Mouse (Mus musculus) stomach, embryonic 16.5 days (tissue): ENCODE data around the gene Zfp85. TPM values are rescaled to one million over a fixed set of nuclear protein-coding genes. Genes with fewer than 3 reads are reported as not detected.
"Not testable (repeated sequence)": the region's sequence is repeated elsewhere in the genome, so short reads cannot be mapped to it uniquely, and the experiment has no call there.

ENCODE experiments used
- ATAC-seq: fragments of 200-750 bp; cut with Nextera tagmentation; 2 replicates; pipeline ENCODE4 v1.8.0; 2017; ENCODE audit warnings: moderate number of reproducible peaks, moderate TSS enrichment; ENCODE audit not compliant: insufficient read depth, low FRiP score
- H3K27ac ChIP-seq: fragments of 300-500 bp; sonication (generic); 2 replicates; pipeline ENCODE4 v1.5.1; 2014; ENCODE audit warnings: low read length
- H3K27me3 ChIP-seq: fragments of 300-500 bp; sonication (generic); 2 replicates; pipeline ENCODE4 v1.6.1; 2014; ENCODE audit warnings: low read length, control low read depth, mixed read lengths; ENCODE audit not compliant: control insufficient read depth, insufficient read depth
- H3K36me3 ChIP-seq: fragments of 300-500 bp; sonication (generic); 2 replicates; pipeline ENCODE4 v1.6.1; 2014; ENCODE audit warnings: low read length; ENCODE audit not compliant: control insufficient read depth, insufficient read depth
- H3K4me1 ChIP-seq: fragments of 300-500 bp; sonication (generic); 2 replicates; pipeline ENCODE4 v1.6.1; 2014; ENCODE audit warnings: low read length, control low read depth, mixed read lengths; ENCODE audit not compliant: control insufficient read depth, insufficient read depth
- H3K4me2 ChIP-seq: fragments of 300-500 bp; sonication (generic); 2 replicates; pipeline ENCODE4 v1.6.1; 2014; ENCODE audit warnings: low read depth, low read length, mixed read lengths
- H3K4me3 ChIP-seq: fragments of 300-500 bp; sonication (generic); replicated peaks from 2 replicates; pipeline ENCODE4 v1.5.1; 2014; ENCODE audit warnings: mild to moderate bottlenecking, low read length
- H3K9ac ChIP-seq: fragments of 300-500 bp; sonication (generic); 2 replicates; pipeline ENCODE4 v1.6.1; 2014; ENCODE audit warnings: low read length
- H3K9me3 ChIP-seq: fragments of 300-500 bp; sonication (generic); replicated peaks from 2 replicates; pipeline ENCODE4 v1.6.1; 2016; ENCODE audit warnings: low read length, control low read depth; ENCODE audit not compliant: control insufficient read depth
- WGBS: fragments of 180-500 bp; shearing (Covaris S2); extraction: QIAGEN DNeasy Blood & Tissue Kit; methylation state at CpG from one replicate; pipeline ENCODE4 v1.1.7; 2014; 5-methylcytosine and 5-hydroxymethylcytosine counted together
- polyA plus RNA-seq: library from polyadenylated mRNA; unstranded; fragments of >200 nt; fragmentation: Nextera tagmentation; extraction: Ambion mirVana; gene quantifications from 2 replicates; pipeline ENCODE4 v1.2.1, GENCODE M21; 2015

Zfp85 gene
- polyA plus RNA-seq, 1 experiment from 2014 or later, result 4.4 TPM

DNA sequence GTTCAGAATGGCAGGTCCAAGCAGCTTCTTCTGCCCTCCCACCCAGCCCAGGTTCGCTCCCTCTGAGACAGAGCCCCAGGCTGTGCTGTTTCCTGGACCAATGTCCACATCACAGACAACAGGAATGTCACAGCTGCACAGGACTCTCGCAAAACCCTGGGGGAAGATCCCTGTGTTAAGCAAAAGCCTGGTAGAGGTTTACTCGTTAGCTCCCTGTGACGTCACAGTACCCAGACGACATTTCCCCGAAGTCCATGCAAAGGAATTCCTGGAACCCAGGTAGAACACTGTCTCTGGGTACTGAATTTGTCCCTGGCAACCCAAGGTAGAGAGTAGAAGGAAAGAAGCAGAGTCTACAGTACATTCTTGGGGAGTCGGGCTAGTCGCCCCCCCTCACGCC is 11.1 kb downstream of the Zfp85 start:
- WGBS, result 88% methylated on average over 9 of the region's 9 CpGs
- Histone ChIP-seq H3K4me1 (no peaks in the 10 kb centered on the region), H3K36me3 (peaks cover 9% of the 10 kb centered on the region), H3K9ac (no peak overlapping the region), H3K27ac (no peak overlapping the region), H3K4me2 (no peak overlapping the region), H3K4me3 (no peak overlapping the region), H3K27me3 (no peaks in the 10 kb centered on the region), H3K9me3 (peaks cover 7% of the 10 kb centered on the region; the same call in 1 of the 2 replicates)
- ATAC-seq, result no peak

- H3K27ac ChIP-seq, result no peak overlapping the region
- 86% methylated on average over 3 of the region's 3 CpGs for WGBS
- H3K27me3 ChIP-seq, result no peaks in the 10 kb centered on the region
- H3K9ac ChIP-seq, result no peak overlapping the region
- no peak overlapping the region for H3K4me3 ChIP-seq
- no peak overlapping the region for H3K4me2 ChIP-seq
- H3K36me3 ChIP-seq, result peaks cover 1% of the 10 kb centered on the region
- no peaks in the 10 kb centered on the region for H3K4me1 ChIP-seq
- H3K9me3 ChIP-seq, result 0 out of 2 replicates have a peak, but pooled peaks cover 3% of the 10 kb centered on the region
- no peak for ATAC-seq
Observed at GRCm38 (mm10) chr13:67742941-67743340, 12.1 kb downstream of the Zfp85 start.

DNA sequence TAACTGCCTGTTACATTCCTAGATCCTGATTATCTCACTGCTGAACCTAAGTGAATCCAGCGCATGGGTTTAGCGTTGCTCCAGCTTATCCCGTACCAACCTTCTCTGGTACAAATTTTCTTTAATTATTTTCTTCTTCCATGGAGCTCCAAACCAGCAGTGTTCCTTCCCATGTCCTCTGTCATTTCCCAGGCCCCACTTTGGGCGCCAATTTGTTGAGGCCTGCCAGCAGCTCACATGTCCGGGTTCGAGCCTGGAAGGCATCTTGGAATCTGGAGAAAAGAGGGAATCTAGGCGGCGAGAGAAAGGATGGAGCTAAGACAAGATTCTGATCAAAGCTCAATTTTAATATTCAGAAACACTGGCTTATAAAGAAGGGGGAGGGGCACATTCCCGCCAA is 20.6 kb downstream of the Zfp85 start:
- not testable (repeated sequence) for H3K36me3 ChIP-seq, H3K4me2 ChIP-seq, H3K4me3 ChIP-seq, H3K9ac ChIP-seq, H3K9me3 ChIP-seq, H3K4me1 ChIP-seq, H3K27me3 ChIP-seq, ATAC-seq, H3K27ac ChIP-seq
- WGBS, result 90% methylated on average over 9 of the region's 9 CpGs

DNA sequence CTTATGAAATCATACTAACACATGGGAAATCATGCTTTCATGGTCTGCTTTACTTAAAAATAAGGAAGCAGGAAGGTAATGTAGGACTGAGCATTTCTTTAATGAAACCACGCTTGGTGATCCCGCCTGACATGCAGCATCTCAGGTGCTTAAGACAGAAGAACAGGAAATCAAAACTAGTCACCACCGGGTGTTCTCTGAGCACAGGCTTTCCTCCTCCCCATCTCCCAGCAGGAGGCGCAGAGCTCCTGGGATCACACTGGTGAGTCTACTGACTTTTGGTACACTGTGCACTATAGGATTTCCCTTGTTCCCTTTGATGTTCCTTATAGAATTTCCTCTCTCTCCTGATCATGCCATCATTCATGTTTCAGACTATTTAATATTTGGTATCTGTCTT is 25.6 kb downstream of the Zfp85 start:
- Histone ChIP-seq H3K4me2 (peak overlapping the region; percentile 70), H3K4me3 (peak overlapping the region; percentile 61), H3K27ac (0 out of 2 replicates have a peak overlapping the region, but pooled peaks have one; percentile 17), H3K9ac (peak overlapping the region; percentile 87; the same call in 1 of the 2 replicates)
- 26% methylated on average over 4 of the region's 4 CpGs for WGBS
- ATAC-seq, result peak; percentile 87
- H3K9me3 ChIP-seq, H3K36me3 ChIP-seq, H3K4me1 ChIP-seq, H3K27me3 ChIP-seq: not testable (repeated sequence)

DNA sequence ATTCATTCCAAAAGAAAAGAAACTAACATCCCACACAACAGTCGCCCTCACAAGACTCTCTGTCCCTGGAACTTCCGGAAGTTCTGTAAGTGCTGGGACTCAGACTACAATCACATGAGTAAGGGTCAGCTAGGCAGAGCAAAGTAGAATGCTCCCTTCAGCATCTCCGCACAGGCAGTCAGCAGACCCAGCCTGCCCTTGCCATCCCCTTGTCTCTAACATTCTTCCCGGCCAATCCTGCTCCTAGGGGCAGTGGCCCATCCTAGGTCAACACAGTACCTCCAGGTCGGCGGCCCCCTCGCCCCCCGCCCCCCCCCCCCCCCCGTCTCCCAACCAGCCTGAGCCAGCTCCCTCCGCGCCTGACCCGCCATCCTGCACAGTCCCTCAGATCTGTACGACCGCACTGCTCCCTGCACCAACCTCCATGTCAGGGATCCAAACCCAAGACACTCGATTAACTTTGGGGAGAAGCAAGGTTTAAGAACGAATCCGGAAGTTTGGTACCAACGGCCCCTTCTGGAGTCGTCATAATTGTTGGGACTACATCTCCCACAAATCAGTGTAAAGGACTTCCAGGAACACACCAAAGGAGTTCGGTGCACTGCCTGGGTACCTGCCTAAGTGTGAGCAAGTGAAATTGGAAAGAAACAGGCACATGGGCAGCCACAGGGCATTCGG is 26.2 kb downstream of the Zfp85 start, which contains the start of gene Zfp65:
TSS of gene Zfp65 (minus strand) at position 533 of the 678 bp plus-strand sequence.
- Histone ChIP-seq H3K36me3 (no peaks in the 10 kb centered on the region), H3K4me2 (peak within 1 kb of the TSS; percentile 70), H3K4me1 (peaks cover 4% of the 10 kb centered on the region), H3K9me3 (no peaks in the 10 kb centered on the region), H3K9ac (peak within 1 kb of the TSS; percentile 87), H3K27me3 (no peaks in the 10 kb centered on the region), H3K4me3 (peak within 1 kb of the TSS; percentile 61), H3K27ac (peak within 1 kb of the TSS; percentile 17; the same call in 1 of the 2 replicates)
- peak; percentile 90 for ATAC-seq
- 3% methylated on average over 19 of the region's 21 CpGs for WGBS

GRCm38 (mm10) chr13:67728106-67728505 is 26.9 kb downstream of the Zfp85 start:
- WGBS, result 74% methylated on average over 1 of the region's 1 CpGs
- Histone ChIP-seq H3K4me2 (peak overlapping the region; percentile 70), H3K4me1 (peaks cover 6% of the 10 kb centered on the region), H3K27me3 (no peaks in the 10 kb centered on the region), H3K4me3 (peak overlapping the region; percentile 61), H3K36me3 (no peaks in the 10 kb centered on the region), H3K9ac (no peak overlapping the region), H3K27ac (no peak overlapping the region), H3K9me3 (no peaks in the 10 kb centered on the region)
- ATAC-seq, result no peak

GRCm38 (mm10) chr13:67725331-67725730 is 29.7 kb downstream of the Zfp85 start:
- 69% methylated on average over 2 of the region's 2 CpGs for whole genome bisulfite sequencing
- H3K4me2 ChIP-seq, H3K36me3 ChIP-seq, H3K9me3 ChIP-seq, H3K4me1 ChIP-seq, H3K27ac ChIP-seq, H3K4me3 ChIP-seq, H3K9ac ChIP-seq, ATAC-seq, H3K27me3 ChIP-seq: not testable (repeated sequence)

DNA sequence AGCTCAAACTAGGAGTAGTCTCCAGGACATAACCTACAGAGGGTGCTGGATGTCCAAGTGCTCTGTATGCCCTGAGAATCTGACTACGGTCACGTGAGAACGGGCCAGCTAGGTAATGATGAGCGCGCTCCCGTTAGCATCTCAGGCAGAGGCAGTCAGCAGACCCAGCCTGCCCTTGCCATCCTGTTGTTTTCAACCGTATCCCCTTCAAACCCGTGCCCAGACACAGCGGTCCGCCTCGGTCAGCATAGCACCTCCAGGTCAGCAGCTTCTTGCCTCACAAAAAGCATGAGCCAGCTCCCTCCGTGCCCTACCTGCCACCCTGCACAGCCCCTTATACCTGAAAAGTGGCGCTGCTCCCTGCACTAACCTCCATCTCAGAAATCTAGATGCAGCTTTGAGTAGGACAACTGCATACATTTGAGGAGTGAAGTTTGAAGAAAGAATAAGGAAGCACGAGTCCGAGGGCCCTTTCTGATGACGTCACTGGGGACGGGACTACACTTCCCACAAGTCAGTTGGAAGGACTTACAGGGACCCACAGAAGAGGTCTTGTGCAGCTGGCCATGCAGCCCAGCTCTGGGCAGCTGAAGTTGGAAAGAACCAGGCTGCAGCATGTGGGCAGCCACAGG is 31.1 kb downstream of the Zfp85 start:
- Histone ChIP-seq H3K9ac (peak overlapping the region; percentile 83), H3K4me3 (peak overlapping the region; percentile 90), H3K4me1 (peaks cover 7% of the 10 kb centered on the region), H3K9me3 (no peaks in the 10 kb centered on the region), H3K36me3 (no peaks in the 10 kb centered on the region), H3K27me3 (no peaks in the 10 kb centered on the region), H3K4me2 (peak overlapping the region; percentile 57), H3K27ac (peak overlapping the region; percentile 38)
- peak; percentile 94 for ATAC-seq
- WGBS, result under 1% methylated on average over 17 of the region's 17 CpGs
